Mouse (Mus musculus) myocyte (in vitro differentiated cells): ENCODE measurements around the gene Cab39.

Source experiments
- E2F4 ChIP-seq: IDR thresholded peaks from one replicate; pipeline ENCODE4 v1.6.1; 2011; ENCODE audit warnings: mild to moderate bottlenecking, control low read depth, moderate library complexity; ENCODE audit not compliant: insufficient read depth
- MAX ChIP-seq: IDR thresholded peaks from one replicate; pipeline ENCODE4 v1.6.1; 2011; ENCODE audit warnings: low read depth, mild to moderate bottlenecking, control low read depth
- MYOD1 ChIP-seq, 3 experiments: IDR thresholded peaks; one replicate each; pipeline ENCODE4 v1.6.1; 2011; ENCODE audit warnings: control low read depth in 2 of 3, low read depth in 2 of 3, mild to moderate bottlenecking in 2 of 3, moderate library complexity in 1 of 3; ENCODE audit not compliant: insufficient read length in 2 of 3, control insufficient read depth in 1 of 3
- POLR2A ChIP-seq: IDR thresholded peaks from one replicate; pipeline ENCODE4 v1.6.1; 2011; ENCODE audit warnings: low read depth, mild to moderate bottlenecking, control low read depth, moderate library complexity; ENCODE audit not compliant: insufficient read length
- SRF ChIP-seq: IDR thresholded peaks from one replicate; pipeline ENCODE4 v1.6.1; 2011; ENCODE audit warnings: low read depth; ENCODE audit not compliant: control insufficient read depth, insufficient read length
- TCF12 ChIP-seq: IDR thresholded peaks from one replicate; pipeline ENCODE4 v1.6.1; 2011; ENCODE audit warnings: mild to moderate bottlenecking, control low read depth; ENCODE audit not compliant: poor library complexity, insufficient read depth, severe bottlenecking
- USF1 ChIP-seq: IDR thresholded peaks from one replicate; pipeline ENCODE4 v1.6.1; 2011; ENCODE audit warnings: low read depth, mild to moderate bottlenecking, control low read depth, moderate library complexity

DNA sequence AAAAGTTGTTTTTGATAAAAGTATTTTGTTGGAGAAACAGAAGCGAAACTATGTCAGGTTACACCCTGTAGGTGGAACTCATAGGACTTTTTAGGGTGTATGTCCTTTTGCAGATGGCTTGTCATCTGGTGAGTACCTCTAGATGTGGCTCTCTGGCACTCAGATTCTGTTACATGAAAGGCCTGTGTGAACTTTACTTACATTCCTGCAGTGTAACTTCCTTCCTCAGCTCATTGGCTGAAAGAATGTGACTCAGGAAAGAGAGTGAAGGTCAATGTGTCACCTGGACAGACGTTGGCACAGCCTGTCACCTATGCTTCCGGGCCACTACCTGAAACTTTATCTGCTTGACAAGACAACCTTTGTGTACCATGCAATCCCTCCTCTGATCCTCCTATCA, 48.7 kb upstream of the Cab39 start:
- TF ChIP-seq POLR2A (no peak), SRF (no peak), USF1 (no peak), MYOD1 (IDR thresholded peaks at IDR 0.05; ENCODE audit: control insufficient read depth in 1 of 3, insufficient read length in 2 of 3, low read depth in 2 of 3) (no peak), E2F4 (no peak), MAX (no peak), TCF12 (no peak)
